Mouse (Mus musculus) liver, postnatal 0 days (tissue): Measurements from ENCODE around the gene Ybx2.

Source experiments
- CTCF ChIP-seq: sonication (generic); IDR thresholded peaks from 2 replicates; pipeline ENCODE4 v1.5.1; 2016; ENCODE audit warnings: antibody characterized with exemption, low read depth
- EP300 ChIP-seq: IDR thresholded peaks from 2 replicates; pipeline ENCODE4 v1.6.1; 2016; ENCODE audit warnings: antibody characterized with exemption, low read depth, mild to moderate bottlenecking

DNA sequence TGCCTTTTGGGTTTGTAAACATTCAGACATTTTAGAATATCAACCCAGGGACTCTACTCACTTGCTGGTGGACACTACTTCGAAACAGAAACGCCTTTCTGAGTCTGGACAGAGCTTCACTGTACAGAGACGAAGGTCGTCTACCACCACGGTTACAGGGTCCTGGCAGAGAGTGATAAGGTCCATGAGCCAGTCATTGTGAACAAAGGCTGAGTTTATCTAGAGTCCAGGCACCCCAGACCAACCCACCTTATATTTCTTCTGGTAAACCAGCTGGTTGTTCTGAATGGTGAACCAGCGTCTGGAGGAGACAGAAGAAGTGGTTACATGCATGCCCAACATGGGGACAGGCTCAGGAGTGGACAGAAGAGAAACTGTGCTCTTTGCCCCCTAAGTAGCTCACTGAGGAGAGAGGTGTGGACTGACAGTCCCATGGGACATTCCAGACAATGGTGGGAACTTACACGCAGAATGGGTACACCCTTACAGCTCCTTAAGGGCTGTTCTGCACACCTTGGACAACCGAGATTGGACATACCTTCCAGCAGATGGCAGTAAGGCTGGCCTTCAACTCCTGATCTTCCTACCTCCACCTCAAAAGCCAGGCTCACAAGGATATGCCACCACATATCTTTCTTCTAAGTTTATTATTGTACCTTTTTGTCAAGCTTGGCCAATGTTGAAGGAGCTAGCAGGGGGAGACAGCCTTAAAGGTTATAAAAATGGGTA is 48.5 kb upstream of the Ybx2 start:
- no peak; the same call in 1 of the 2 replicates for TF ChIP-seq EP300
- TF ChIP-seq CTCF = peak; percentile 72
